Mouse (Mus musculus): ENCODE results near the gene Arhgap42. TPM values are rescaled to one million over a fixed set of nuclear protein-coding genes. Genes with fewer than 3 reads are reported as not detected.
A peak's percentile ranks its signal among the peaks of the same experiment; 100 is the strongest.

Gene Arhgap42
- polyA plus RNA-seq, 1 experiment from 2014 or later = 20.1 TPM

DNA sequence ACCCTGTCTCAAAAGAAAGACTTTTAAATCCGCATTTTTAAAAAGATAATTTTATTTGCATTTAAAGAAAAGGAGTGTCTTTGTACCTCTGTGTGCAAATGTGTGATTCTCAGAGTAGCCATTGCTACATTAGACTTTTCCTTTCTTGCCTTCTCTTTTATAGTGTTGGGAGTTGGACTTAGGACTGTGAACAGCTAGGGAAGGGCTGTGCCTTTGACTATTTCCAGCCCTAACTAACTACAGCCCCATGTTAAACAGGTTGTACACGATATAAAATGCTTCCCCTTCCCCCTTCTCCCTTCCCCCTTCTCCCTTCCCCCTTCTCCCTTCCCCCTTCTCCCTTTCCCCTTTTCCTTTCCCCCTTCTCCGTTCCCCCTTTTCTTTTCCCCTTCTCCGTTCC is 4.9 kb upstream of the Arhgap42 start:
- Histone ChIP-seq H3K4me3 (replicated peaks; ENCODE audit: low read length) (no peak overlapping the region), H3K4me1 (replicated peaks; ENCODE audit: control insufficient read depth, insufficient read depth, low read length) (peaks cover 6% of the 10 kb centered on the region; the same call in 1 of the 2 replicates), H3K9ac (replicated peaks; ENCODE audit: low read depth, low read length) (no peak overlapping the region), H3K4me2 (ENCODE audit: low read length) (no peak overlapping the region), H3K27me3 (replicated peaks; ENCODE audit: control insufficient read depth, insufficient read depth, low read length) (no peaks in the 10 kb centered on the region), H3K27ac (ENCODE audit: low read length) (no peak overlapping the region), H3K36me3 (ENCODE audit: control insufficient read depth, insufficient read depth) (no peaks in the 10 kb centered on the region), H3K9me3 (ENCODE audit: control insufficient read depth, low read length) (no peaks in the 10 kb centered on the region)
- ATAC-seq = no peak
- WGBS = 79% methylated on average over 4 of the region's 4 CpGs

DNA sequence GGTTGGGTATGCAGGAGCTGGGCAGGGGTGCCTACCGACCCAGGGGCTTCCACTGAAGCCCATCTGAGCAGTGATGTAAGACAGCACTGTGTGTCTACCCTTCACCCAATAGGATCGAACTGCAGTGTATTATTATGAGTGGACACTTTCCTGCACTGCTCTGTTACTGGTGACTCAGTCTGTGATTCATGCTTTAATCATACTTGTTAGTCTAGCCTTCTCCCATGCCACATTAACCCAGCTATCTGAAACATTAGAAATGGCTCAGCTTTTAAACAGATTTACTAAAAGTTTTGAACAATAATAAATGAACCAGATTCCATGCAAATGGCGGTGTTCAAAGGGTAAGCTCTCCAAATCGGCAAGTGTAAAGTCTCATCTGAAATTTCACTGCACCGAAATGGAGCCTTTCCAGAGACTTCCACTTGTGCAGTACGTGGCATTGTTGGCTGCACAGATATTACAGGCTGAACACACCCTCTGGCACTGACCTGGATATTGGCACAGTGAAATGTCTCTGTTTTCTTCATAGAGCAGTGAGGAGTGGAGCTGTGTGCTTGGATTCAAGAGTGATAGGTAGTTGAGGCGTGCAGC is 2.4 kb upstream of the Arhgap42 start:
- no peak for ATAC-seq
- WGBS = 85% methylated on average over 7 of the region's 7 CpGs
- Histone ChIP-seq H3K4me1 (replicated peaks; ENCODE audit: control insufficient read depth, insufficient read depth, low read length) (peaks cover 9% of the 10 kb centered on the region), H3K9me3 (ENCODE audit: control insufficient read depth, low read length) (no peaks in the 10 kb centered on the region), H3K27ac (ENCODE audit: low read length) (no peak overlapping the region), H3K9ac (replicated peaks; ENCODE audit: low read depth, low read length) (no peak overlapping the region), H3K4me2 (ENCODE audit: low read length) (no peak overlapping the region), H3K4me3 (replicated peaks; ENCODE audit: low read length) (no peak overlapping the region), H3K27me3 (replicated peaks; ENCODE audit: control insufficient read depth, insufficient read depth, low read length) (no peaks in the 10 kb centered on the region), H3K36me3 (ENCODE audit: control insufficient read depth, insufficient read depth) (no peaks in the 10 kb centered on the region)

GRCm38 (mm10) chr9:9237511-9237910 is 1.4 kb downstream of the Arhgap42 start:
- H3K9ac ChIP-seq (replicated peaks; ENCODE audit: low read depth, low read length) = no peak overlapping the region
- ATAC-seq = no peak
- H3K4me2 ChIP-seq (ENCODE audit: low read length) = peak overlapping the region; percentile 57
- 37% methylated on average over 5 of the region's 5 CpGs for WGBS
- peak overlapping the region; percentile 51 for H3K4me3 ChIP-seq (replicated peaks; ENCODE audit: low read length)
- H3K27ac ChIP-seq (ENCODE audit: low read length) = no peak overlapping the region
- H3K36me3 ChIP-seq (ENCODE audit: control insufficient read depth, insufficient read depth) = no peaks in the 10 kb centered on the region
- peaks cover 9% of the 10 kb centered on the region for H3K4me1 ChIP-seq (replicated peaks; ENCODE audit: control insufficient read depth, insufficient read depth, low read length)
- no peaks in the 10 kb centered on the region for H3K9me3 ChIP-seq (ENCODE audit: control insufficient read depth, low read length)
- H3K27me3 ChIP-seq (replicated peaks; ENCODE audit: control insufficient read depth, insufficient read depth, low read length) = no peaks in the 10 kb centered on the region

DNA sequence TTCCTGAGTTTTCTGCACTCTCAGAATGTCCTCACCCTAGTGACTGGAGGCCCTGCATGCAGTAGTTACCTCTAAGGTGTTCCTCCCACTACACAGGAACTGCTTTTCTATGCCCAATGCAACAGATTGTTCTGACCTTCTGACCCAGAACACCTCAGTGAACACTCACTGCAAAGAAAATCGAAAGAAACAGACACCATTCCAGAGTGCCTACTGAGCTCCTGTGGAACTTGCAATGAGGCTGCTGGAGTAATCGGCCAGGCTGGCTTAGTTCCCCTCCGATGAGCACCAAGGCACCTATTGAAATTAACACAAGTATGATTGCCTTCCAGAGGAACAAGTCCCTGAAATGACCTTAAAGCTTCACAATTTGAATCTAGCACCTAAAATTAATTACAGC is 9.2 kb downstream of the Arhgap42 start:
- H3K27me3 ChIP-seq (replicated peaks; ENCODE audit: control insufficient read depth, insufficient read depth, low read length) = no peaks in the 10 kb centered on the region
- H3K4me3 ChIP-seq (replicated peaks; ENCODE audit: low read length) = no peak overlapping the region
- H3K9me3 ChIP-seq (ENCODE audit: control insufficient read depth, low read length) = no peaks in the 10 kb centered on the region
- H3K27ac ChIP-seq (ENCODE audit: low read length) = no peak overlapping the region
- no peak overlapping the region for H3K4me2 ChIP-seq (ENCODE audit: low read length)
- ATAC-seq = no peak
- WGBS = 28% methylated on average over 3 of the region's 3 CpGs
- H3K9ac ChIP-seq (replicated peaks; ENCODE audit: low read depth, low read length) = no peak overlapping the region
- no peaks in the 10 kb centered on the region for H3K4me1 ChIP-seq (replicated peaks; ENCODE audit: control insufficient read depth, insufficient read depth, low read length)
- H3K36me3 ChIP-seq (ENCODE audit: control insufficient read depth, insufficient read depth) = no peaks in the 10 kb centered on the region

- no peaks in the 10 kb centered on the region for H3K4me1 ChIP-seq (replicated peaks; ENCODE audit: control insufficient read depth, insufficient read depth, low read length)
- H3K4me2 ChIP-seq (ENCODE audit: low read length) = no peak overlapping the region
- no peaks in the 10 kb centered on the region for H3K27me3 ChIP-seq (replicated peaks; ENCODE audit: control insufficient read depth, insufficient read depth, low read length)
- H3K36me3 ChIP-seq (ENCODE audit: control insufficient read depth, insufficient read depth) = no peaks in the 10 kb centered on the region
- H3K4me3 ChIP-seq (replicated peaks; ENCODE audit: low read length) = no peak overlapping the region
- H3K9me3 ChIP-seq (ENCODE audit: control insufficient read depth, low read length) = no peaks in the 10 kb centered on the region
- no peak overlapping the region for H3K9ac ChIP-seq (replicated peaks; ENCODE audit: low read depth, low read length)
- no peak overlapping the region for H3K27ac ChIP-seq (ENCODE audit: low read length)
- 77% methylated on average over 1 of the region's 1 CpGs for WGBS
- no peak for ATAC-seq
These were observed 14.1 kb downstream of the Arhgap42 start for GRCm38 (mm10) chr9:9224837-9225236.

GRCm38 (mm10) chr9:9223384-9223783 is 15.5 kb downstream of the Arhgap42 start:
- no peaks in the 10 kb centered on the region for H3K36me3 ChIP-seq (ENCODE audit: control insufficient read depth, insufficient read depth)
- H3K4me3 ChIP-seq (replicated peaks; ENCODE audit: low read length) = no peak overlapping the region
- H3K4me2 ChIP-seq (ENCODE audit: low read length) = no peak overlapping the region
- no peak for ATAC-seq
- H3K9me3 ChIP-seq (ENCODE audit: control insufficient read depth, low read length) = no peaks in the 10 kb centered on the region
- WGBS = 52% methylated on average over 3 of the region's 3 CpGs
- no peak overlapping the region for H3K9ac ChIP-seq (replicated peaks; ENCODE audit: low read depth, low read length)
- no peaks in the 10 kb centered on the region for H3K4me1 ChIP-seq (replicated peaks; ENCODE audit: control insufficient read depth, insufficient read depth, low read length)
- no peaks in the 10 kb centered on the region for H3K27me3 ChIP-seq (replicated peaks; ENCODE audit: control insufficient read depth, insufficient read depth, low read length)
- no peak overlapping the region for H3K27ac ChIP-seq (ENCODE audit: low read length)

- Histone ChIP-seq H3K4me2 (ENCODE audit: low read length) (no peak overlapping the region), H3K4me3 (replicated peaks; ENCODE audit: low read length) (no peak overlapping the region), H3K4me1 (replicated peaks; ENCODE audit: control insufficient read depth, insufficient read depth, low read length) (no peaks in the 10 kb centered on the region), H3K9me3 (ENCODE audit: control insufficient read depth, low read length) (no peaks in the 10 kb centered on the region), H3K27ac (ENCODE audit: low read length) (no peak overlapping the region), H3K27me3 (replicated peaks; ENCODE audit: control insufficient read depth, insufficient read depth, low read length) (no peaks in the 10 kb centered on the region), H3K9ac (replicated peaks; ENCODE audit: low read depth, low read length) (no peak overlapping the region), H3K36me3 (ENCODE audit: control insufficient read depth, insufficient read depth) (no peaks in the 10 kb centered on the region)
- ATAC-seq = no peak
- WGBS = 90% methylated on average over 3 of the region's 3 CpGs
These were observed 16.9 kb downstream of the Arhgap42 start for GRCm38 (mm10) chr9:9221950-9222486.

- ATAC-seq = no peak
- Histone ChIP-seq H3K4me1 (replicated peaks; ENCODE audit: control insufficient read depth, insufficient read depth, low read length) (no peaks in the 10 kb centered on the region), H3K4me3 (replicated peaks; ENCODE audit: low read length) (no peak overlapping the region), H3K27ac (ENCODE audit: low read length) (no peak overlapping the region), H3K27me3 (replicated peaks; ENCODE audit: control insufficient read depth, insufficient read depth, low read length) (no peaks in the 10 kb centered on the region), H3K4me2 (ENCODE audit: low read length) (no peak overlapping the region), H3K9ac (replicated peaks; ENCODE audit: low read depth, low read length) (no peak overlapping the region), H3K36me3 (ENCODE audit: control insufficient read depth, insufficient read depth) (no peaks in the 10 kb centered on the region), H3K9me3 (ENCODE audit: control insufficient read depth, low read length) (no peaks in the 10 kb centered on the region)
- 90% methylated on average over 4 of the region's 4 CpGs for WGBS
These were observed 17.7 kb downstream of the Arhgap42 start for GRCm38 (mm10) chr9:9221185-9221584.

- no peak for ATAC-seq
- Histone ChIP-seq H3K27me3 (replicated peaks; ENCODE audit: control insufficient read depth, insufficient read depth, low read length) (no peaks in the 10 kb centered on the region), H3K4me3 (replicated peaks; ENCODE audit: low read length) (no peak overlapping the region), H3K36me3 (ENCODE audit: control insufficient read depth, insufficient read depth) (no peaks in the 10 kb centered on the region), H3K4me2 (ENCODE audit: low read length) (no peak overlapping the region), H3K9me3 (ENCODE audit: control insufficient read depth, low read length) (no peaks in the 10 kb centered on the region), H3K9ac (replicated peaks; ENCODE audit: low read depth, low read length) (no peak overlapping the region), H3K4me1 (replicated peaks; ENCODE audit: control insufficient read depth, insufficient read depth, low read length) (no peaks in the 10 kb centered on the region), H3K27ac (ENCODE audit: low read length) (no peak overlapping the region)
- 83% methylated on average over 2 of the region's 2 CpGs for WGBS
These were observed 20.6 kb downstream of the Arhgap42 start for GRCm38 (mm10) chr9:9218301-9218700.

DNA sequence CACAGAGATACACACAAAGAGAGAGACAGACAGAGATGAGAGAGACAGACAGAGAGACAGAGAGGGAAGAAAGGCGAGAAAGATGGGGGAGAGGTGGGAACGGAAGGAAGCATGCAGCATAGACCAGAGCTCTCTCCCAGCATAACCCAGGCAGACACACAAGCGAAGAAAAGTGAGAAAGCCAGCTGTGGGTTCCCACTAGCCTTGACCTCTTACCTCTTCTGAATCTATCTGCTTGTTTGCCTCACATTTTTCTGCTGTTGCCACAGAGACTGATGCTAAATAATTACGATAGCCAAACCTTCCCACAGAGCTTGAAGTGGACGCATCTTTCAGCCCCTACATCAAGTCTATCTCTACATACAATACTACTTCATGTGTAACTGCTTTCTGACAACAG is 24.1 kb downstream of the Arhgap42 start:
- Histone ChIP-seq H3K36me3 (ENCODE audit: control insufficient read depth, insufficient read depth) (no peaks in the 10 kb centered on the region), H3K4me1 (replicated peaks; ENCODE audit: control insufficient read depth, insufficient read depth, low read length) (no peaks in the 10 kb centered on the region), H3K9me3 (ENCODE audit: control insufficient read depth, low read length) (no peaks in the 10 kb centered on the region), H3K27ac (ENCODE audit: low read length) (no peak overlapping the region), H3K9ac (replicated peaks; ENCODE audit: low read depth, low read length) (no peak overlapping the region), H3K4me3 (replicated peaks; ENCODE audit: low read length) (no peak overlapping the region), H3K27me3 (replicated peaks; ENCODE audit: control insufficient read depth, insufficient read depth, low read length) (no peaks in the 10 kb centered on the region), H3K4me2 (ENCODE audit: low read length) (no peak overlapping the region)
- ATAC-seq = no peak
- WGBS = 64% methylated on average over 5 of the region's 5 CpGs

All from forebrain, embryonic 16.5 days (tissue).